Mouse (Mus musculus): ENCODE measurements around the gene Pacrg. TPM values are rescaled to one million over a fixed set of nuclear protein-coding genes. Genes with fewer than 3 reads are reported as not detected.

Pacrg gene
- total and polyA plus RNA-seq, 3 experiments, result not detected

DNA sequence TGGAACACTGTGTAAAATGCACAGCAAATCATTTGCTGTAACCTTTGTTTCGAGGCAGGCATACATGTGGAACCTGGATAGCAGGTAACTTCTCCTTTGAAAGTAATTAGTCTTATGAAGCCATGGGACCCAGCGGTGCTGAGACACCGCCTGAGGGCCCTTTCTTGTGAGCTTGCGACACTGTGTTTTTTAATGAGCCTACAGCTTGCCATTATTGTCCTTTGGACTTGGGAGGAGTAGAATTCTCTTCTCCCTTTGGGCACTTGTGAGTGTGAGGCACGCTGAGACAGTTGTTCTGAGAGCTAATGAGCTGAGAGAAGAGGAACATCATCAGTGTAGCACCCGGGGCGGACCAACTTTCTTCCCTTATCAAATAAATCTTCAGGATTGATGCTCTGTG lies 363.3 kb downstream of the Pacrg start:
- Histone ChIP-seq H3K27me3 (replicated peaks) (no peaks in the 10 kb centered on the region), H3K4me3 (replicated peaks in 1 of 3; ENCODE audit: low read depth in 2 of 3, low read length in 2 of 3, poor library complexity in 1 of 3) (no peak overlapping the region), H3K36me3 (replicated peaks in 1 of 2; ENCODE audit: control insufficient read depth in 1 of 2, insufficient read depth in 1 of 2, low read length in 1 of 2) (no peaks in the 10 kb centered on the region), H3K79me2 (replicated peaks; ENCODE audit: control insufficient read depth, extremely low read depth, insufficient read depth, poor library complexity, severe bottlenecking) (no peaks in the 10 kb centered on the region), H3K4me2 (ENCODE audit: insufficient read depth, low read depth, poor library complexity, severe bottlenecking) (no peak overlapping the region), H3K4me1 (ENCODE audit: control insufficient read depth in 1 of 2, insufficient read depth in 2 of 2) (no peaks in the 10 kb centered on the region), H3K27ac (ENCODE audit: insufficient read depth, low read depth) (no peak overlapping the region), H3K9me3 (replicated peaks; ENCODE audit: low read length) (no peaks in the 10 kb centered on the region), H3K9ac (ENCODE audit: insufficient read depth, low read depth) (no peak overlapping the region)
- no peak for DNase-seq (ENCODE audit: extremely low read depth)
- dilution Hi-C loops (cut with MboI; ENCODE audit: extremely low pct_ligation_motif_present, extremely low pct_unique_long_range_greater_than_20kb, low sequenced_read_pairs) (no loop called here), in situ Hi-C loops (cut with MboI; ENCODE audit: low pct_ligation_motif_present, low pct_unique_long_range_greater_than_20kb, low sequenced_read_pairs) (no loop called here)
- TF ChIP-seq BHLHE40 (IDR thresholded peaks at IDR 0.05; ENCODE audit: low read depth, low read length) (no peak), ETS1 (conservative IDR thresholded peaks at IDR 0.05; ENCODE audit: low read depth, low read length) (no peak), JUND (conservative IDR thresholded peaks at IDR 0.05; ENCODE audit: low read depth, low read length) (no peak), NRF1 (IDR thresholded peaks at IDR 0.05; ENCODE audit: low read depth, low read length) (no peak), MAZ (IDR thresholded peaks at IDR 0.05; ENCODE audit: low read depth, low read length) (no peak), CTCF (conservative IDR thresholded peaks at IDR 0.05 in 1 of 2, IDR thresholded peaks at IDR 0.05 in 1 of 2; ENCODE audit: low read depth in 2 of 2, low read length in 2 of 2) (no peak), GABPA (IDR thresholded peaks at IDR 0.05; ENCODE audit: insufficient replicate concordance, low read depth, low read length) (no peak), MYC (IDR thresholded peaks at IDR 0.05; ENCODE audit: low read depth, low read length) (no peak)

DNA sequence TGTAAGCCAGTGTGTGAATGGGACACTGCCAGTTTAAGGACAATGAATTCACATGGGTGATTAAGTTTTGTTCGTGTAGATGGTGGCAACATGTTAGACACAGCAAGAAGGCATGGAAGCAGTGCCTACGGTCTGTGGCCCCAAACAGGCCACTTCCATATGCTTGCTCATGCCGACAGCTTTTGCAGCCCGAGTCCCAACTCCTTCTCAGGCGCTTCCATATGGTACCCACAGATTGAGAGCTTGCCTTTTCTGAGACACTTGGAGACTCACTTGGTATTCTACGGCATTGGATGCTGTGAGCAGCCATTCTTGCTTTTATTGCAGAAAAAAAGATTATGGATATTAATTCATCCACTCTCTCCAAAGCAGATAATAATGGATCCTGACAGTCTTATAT lies 365.1 kb downstream of the Pacrg start:
- no peaks in the 10 kb centered on the region for H3K79me2 ChIP-seq (replicated peaks; ENCODE audit: control insufficient read depth, extremely low read depth, insufficient read depth, poor library complexity, severe bottlenecking)
- no peaks in the 10 kb centered on the region for H3K4me1 ChIP-seq (ENCODE audit: control insufficient read depth in 1 of 2, insufficient read depth in 2 of 2)
- DNase-seq (ENCODE audit: extremely low read depth), result no peak
- in situ Hi-C loops (cut with MboI; ENCODE audit: low pct_ligation_motif_present, low pct_unique_long_range_greater_than_20kb, low sequenced_read_pairs), result no loop called here
- no peak overlapping the region for H3K9ac ChIP-seq (ENCODE audit: insufficient read depth, low read depth)
- H3K27ac ChIP-seq (ENCODE audit: insufficient read depth, low read depth), result no peak overlapping the region
- dilution Hi-C loops (cut with MboI; ENCODE audit: extremely low pct_ligation_motif_present, extremely low pct_unique_long_range_greater_than_20kb, low sequenced_read_pairs), result no loop called here
- no peak overlapping the region for H3K4me2 ChIP-seq (ENCODE audit: insufficient read depth, low read depth, poor library complexity, severe bottlenecking)
- no peaks in the 10 kb centered on the region for H3K27me3 ChIP-seq (replicated peaks)
- no peaks in the 10 kb centered on the region for H3K36me3 ChIP-seq (replicated peaks in 1 of 2; ENCODE audit: control insufficient read depth in 1 of 2, insufficient read depth in 1 of 2, low read length in 1 of 2)
- TF ChIP-seq BHLHE40 (IDR thresholded peaks at IDR 0.05; ENCODE audit: low read depth, low read length) (no peak), USF1 (IDR thresholded peaks at IDR 0.05; ENCODE audit: low read depth, low read length) (no peak)
- no peak overlapping the region for H3K4me3 ChIP-seq (replicated peaks in 1 of 3; ENCODE audit: low read depth in 2 of 3, low read length in 2 of 3, poor library complexity in 1 of 3)
- H3K9me3 ChIP-seq (replicated peaks; ENCODE audit: low read length), result no peaks in the 10 kb centered on the region

DNA sequence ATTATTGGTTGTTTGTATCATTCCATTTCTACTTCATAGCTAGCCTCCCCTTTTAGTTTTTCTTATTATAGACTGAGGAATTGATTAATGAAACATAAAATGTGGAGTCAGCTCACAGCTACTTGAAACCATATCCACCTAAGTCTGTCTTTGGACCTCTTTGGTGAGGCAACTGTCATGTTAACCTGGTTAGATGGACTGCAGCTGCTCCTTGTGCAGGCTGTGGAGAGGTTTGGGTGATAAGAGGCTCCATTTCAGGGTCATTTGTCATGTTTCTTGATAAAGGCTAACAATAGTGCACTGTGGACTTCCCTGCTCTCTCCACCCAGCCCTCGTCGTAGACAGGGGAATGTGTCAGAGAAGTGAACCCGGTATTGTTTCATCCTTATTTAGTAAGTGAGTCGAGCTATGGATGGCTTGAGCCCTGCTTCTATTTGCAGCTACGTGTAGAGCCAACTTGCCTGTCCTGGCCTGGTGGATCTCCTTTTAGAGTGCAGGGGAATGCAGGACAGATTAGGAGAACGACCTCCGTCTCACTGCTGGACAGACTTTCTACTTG lies 366.2 kb downstream of the Pacrg start:
- dilution Hi-C loops (cut with MboI; ENCODE audit: extremely low pct_ligation_motif_present, extremely low pct_unique_long_range_greater_than_20kb, low sequenced_read_pairs) (no loop called here), in situ Hi-C loops (cut with MboI; ENCODE audit: low pct_ligation_motif_present, low pct_unique_long_range_greater_than_20kb, low sequenced_read_pairs) (no loop called here)
- H3K4me1 ChIP-seq (ENCODE audit: control insufficient read depth in 1 of 2, insufficient read depth in 2 of 2), result no peaks in the 10 kb centered on the region
- no peaks in the 10 kb centered on the region for H3K27me3 ChIP-seq (replicated peaks)
- TF ChIP-seq TCF12 (IDR thresholded peaks at IDR 0.05; ENCODE audit: low read depth, low read length) (no peak), SMC3 (IDR thresholded peaks at IDR 0.05; ENCODE audit: low read depth, low read length) (no peak), CHD1 (IDR thresholded peaks at IDR 0.05; ENCODE audit: low read depth, low read length) (no peak), PAX5 (IDR thresholded peaks at IDR 0.05; ENCODE audit: low read length) (no peak), POLR2A (IDR thresholded peaks at IDR 0.05; ENCODE audit: low read depth, low read length) (no peak), ZMIZ1 (IDR thresholded peaks at IDR 0.05; ENCODE audit: low read depth, low read length) (no peak)
- no peaks in the 10 kb centered on the region for H3K9me3 ChIP-seq (replicated peaks; ENCODE audit: low read length)
- no peak overlapping the region for H3K4me2 ChIP-seq (ENCODE audit: insufficient read depth, low read depth, poor library complexity, severe bottlenecking)
- no peak for DNase-seq (ENCODE audit: extremely low read depth)
- H3K36me3 ChIP-seq (replicated peaks in 1 of 2; ENCODE audit: control insufficient read depth in 1 of 2, insufficient read depth in 1 of 2, low read length in 1 of 2), result no peaks in the 10 kb centered on the region
- no peak overlapping the region for H3K27ac ChIP-seq (ENCODE audit: insufficient read depth, low read depth)
- no peak overlapping the region for H3K9ac ChIP-seq (ENCODE audit: insufficient read depth, low read depth)
- H3K4me3 ChIP-seq (replicated peaks in 1 of 3; ENCODE audit: low read depth in 2 of 3, low read length in 2 of 3, poor library complexity in 1 of 3), result no peak overlapping the region
- no peaks in the 10 kb centered on the region for H3K79me2 ChIP-seq (replicated peaks; ENCODE audit: control insufficient read depth, extremely low read depth, insufficient read depth, poor library complexity, severe bottlenecking)
